Mouse (Mus musculus): ENCODE data around the gene Ankrd39.

Ankrd39 gene

DNA sequence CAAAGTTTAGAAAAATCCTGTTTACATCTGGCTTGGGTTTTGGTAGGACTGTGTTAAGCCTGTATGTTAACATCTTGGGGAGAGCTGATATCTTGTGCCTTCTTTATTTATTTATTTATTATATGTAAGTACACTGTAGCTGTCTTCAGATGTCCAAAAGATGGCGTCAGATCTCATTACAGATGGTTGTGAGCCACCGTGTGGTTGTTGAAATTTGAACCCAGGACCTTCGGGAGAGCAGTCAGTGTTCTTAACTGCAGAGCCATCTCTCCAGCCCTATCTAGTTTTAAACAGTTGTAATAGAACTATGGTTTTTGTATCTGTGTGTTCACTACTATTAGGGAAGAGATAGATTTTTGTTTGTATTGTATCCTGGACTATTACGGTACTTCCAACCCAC lies 18.0 kb downstream of the Ankrd39 start:
- no peak for DNase-seq (ENCODE audit: low spot score)

GRCm38 (mm10) chr1:36528351-36528750 lies 18.9 kb downstream of the Ankrd39 start:
- DNase-seq (ENCODE audit: low spot score), result no peak

- DNase-seq (ENCODE audit: low spot score), result no peak
These were observed 20.3 kb downstream of the Ankrd39 start for GRCm38 (mm10) chr1:36526903-36527302.

DNA sequence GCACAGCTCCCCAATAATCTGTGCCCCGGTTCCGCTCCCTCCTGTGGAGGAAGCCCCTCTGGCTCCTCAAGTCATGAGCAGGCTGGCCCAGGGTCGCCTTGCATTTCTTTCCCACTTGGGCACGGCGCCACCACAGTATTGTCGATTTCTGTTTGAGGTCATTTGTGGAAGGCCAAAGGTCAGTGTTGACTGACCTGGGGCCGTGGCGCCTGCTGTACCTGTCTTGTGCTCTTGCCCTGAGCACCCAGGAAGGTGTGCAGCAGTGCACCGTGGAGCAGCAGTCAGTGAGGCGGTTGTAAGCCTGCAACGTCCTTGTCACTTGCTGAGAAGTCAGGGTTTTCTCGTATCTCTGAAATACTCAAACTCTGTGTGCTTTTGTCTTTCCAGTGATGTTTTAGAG lies 21.5 kb downstream of the Ankrd39 start:
- no peak for DNase-seq (ENCODE audit: low spot score)

DNA sequence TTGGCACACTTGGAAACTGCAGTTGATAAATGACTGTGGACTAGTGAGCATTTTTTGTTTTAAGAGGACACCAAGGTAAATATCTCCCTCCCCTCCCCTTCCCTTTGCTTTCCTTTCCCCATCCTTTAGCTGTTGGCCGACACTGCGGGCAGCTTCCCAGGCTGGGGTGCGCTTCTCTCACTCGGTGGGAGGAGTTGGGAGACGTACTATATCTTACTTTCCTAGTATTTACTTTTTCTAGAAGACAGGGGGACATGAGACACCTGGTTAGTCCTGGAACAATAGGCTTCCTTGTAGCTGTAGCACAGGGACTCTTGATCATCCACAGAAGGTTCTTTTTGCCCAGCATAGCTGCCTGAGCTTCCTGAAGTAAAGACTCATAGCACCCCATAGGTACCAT lies 23.2 kb downstream of the Ankrd39 start:
- no peak for DNase-seq (ENCODE audit: low spot score)

GRCm38 (mm10) chr1:36523332-36524013 lies 23.8 kb downstream of the Ankrd39 start:
- DNase-seq (ENCODE audit: low spot score), result no peak

GRCm38 (mm10) chr1:36522210-36522609 lies 25.0 kb downstream of the Ankrd39 start:
- DNase-seq (ENCODE audit: low spot score), result no peak

GRCm38 (mm10) chr1:36519626-36520025 lies 27.6 kb downstream of the Ankrd39 start:
- no peak for DNase-seq (ENCODE audit: low spot score)

DNA sequence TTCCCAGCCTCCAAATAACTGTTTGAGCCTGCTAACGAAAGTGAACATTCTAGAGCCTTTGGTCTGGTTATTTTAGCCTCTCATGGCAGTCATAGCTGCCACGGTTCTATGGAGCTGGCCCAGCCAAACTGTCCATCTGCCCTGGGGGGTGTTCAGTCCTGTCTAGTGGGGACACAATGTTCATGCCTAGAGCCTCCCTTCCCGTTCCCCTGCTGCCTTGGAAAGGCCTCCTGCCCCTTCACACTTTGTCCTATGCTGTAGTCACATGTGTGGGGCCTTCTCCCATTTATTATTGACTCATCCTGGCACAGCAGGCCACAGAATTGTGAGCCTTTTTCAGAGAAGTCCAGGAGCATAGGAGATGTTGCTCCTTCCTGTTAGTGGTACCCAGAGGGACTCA lies 29.0 kb downstream of the Ankrd39 start:
- no peak for DNase-seq (ENCODE audit: low spot score)

DNA sequence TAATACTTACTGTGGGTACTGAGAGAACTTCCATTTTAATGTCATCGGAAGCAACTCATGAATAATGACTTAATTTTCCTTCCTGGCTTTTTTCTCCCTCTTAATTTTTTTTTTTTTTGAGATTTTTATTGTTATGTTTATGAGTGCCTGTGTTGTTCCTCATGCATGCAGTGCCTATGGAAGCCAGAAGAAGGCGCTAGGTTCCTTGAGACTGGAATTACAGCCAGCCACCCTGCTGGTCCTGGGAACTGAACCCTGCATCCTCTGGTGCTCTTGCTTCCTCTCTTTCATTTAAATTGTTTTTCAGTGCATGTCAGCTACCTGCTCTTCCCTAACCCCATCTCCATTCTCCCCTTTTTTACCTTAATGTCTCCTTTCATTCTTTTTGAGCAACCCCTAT lies 33.5 kb downstream of the Ankrd39 start:
- DNase-seq (ENCODE audit: low spot score), result no peak

DNA sequence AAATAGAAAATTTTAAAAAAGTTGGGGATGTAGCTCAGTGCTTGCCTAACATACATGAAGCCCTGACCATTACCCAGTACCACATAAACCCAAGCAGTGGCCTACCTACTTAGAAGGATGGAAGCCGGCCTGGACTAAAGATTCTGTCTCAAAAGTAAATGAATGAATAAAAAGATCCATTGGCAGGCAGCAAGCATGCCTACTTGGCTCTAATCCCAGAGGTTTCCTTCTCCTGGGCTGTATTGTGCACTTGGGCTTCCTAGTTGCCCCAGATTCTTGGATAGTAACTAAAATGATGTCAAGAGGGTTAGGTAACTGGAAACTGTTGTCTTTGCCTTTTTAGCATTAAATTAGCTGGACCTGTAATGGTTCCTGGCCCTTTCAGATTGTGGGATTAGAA lies 33.9 kb downstream of the Ankrd39 start:
- DNase-seq (ENCODE audit: low spot score), result no peak

- DNase-seq (ENCODE audit: low spot score), result no peak
These were observed 34.3 kb downstream of the Ankrd39 start for GRCm38 (mm10) chr1:36512966-36513280.

DNA sequence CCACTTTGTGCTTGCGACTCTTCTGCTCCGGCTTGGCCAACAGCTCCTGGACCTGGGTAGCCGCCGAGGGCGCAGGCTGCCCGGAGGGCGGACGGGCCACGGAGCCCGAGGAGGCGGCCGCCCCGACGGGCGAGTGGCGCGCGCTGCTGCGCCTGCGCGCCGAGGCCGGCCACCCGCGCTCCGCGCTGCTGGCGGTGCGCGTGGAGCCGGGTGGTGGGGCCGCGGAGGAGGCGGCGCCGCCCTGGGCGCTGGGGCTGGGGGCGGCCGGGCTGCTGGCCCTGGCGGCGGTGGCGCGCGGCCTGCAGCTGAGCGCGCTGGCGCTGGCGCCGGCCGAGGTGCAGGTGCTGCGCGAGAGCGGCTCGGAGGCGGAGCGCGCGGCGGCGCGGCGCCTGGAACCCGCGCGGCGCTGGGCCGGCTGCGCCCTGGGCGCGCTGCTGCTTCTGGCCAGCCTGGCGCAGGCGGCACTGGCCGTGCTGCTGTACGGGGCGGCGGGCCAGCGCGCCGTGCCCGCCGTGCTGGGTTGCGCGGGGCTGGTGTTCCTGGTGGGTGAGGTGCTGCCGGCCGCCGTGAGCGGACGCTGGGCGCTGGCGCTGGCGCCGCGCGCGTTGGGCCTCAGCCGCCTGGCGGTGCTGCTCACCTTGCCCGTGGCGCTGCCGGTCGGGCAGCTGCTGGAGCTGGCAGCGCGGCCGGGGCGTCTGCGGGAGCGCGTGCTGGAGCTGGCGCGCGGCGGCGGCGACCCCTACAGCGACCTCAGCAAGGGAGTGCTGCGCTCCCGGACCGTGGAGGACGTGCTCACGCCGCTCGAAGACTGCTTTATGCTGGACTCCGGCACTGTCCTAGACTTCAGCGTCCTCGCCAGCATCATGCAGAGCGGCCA lies 34.9 kb downstream of the Ankrd39 start:
- DNase-seq (ENCODE audit: low spot score), result peak; percentile 23

DNA sequence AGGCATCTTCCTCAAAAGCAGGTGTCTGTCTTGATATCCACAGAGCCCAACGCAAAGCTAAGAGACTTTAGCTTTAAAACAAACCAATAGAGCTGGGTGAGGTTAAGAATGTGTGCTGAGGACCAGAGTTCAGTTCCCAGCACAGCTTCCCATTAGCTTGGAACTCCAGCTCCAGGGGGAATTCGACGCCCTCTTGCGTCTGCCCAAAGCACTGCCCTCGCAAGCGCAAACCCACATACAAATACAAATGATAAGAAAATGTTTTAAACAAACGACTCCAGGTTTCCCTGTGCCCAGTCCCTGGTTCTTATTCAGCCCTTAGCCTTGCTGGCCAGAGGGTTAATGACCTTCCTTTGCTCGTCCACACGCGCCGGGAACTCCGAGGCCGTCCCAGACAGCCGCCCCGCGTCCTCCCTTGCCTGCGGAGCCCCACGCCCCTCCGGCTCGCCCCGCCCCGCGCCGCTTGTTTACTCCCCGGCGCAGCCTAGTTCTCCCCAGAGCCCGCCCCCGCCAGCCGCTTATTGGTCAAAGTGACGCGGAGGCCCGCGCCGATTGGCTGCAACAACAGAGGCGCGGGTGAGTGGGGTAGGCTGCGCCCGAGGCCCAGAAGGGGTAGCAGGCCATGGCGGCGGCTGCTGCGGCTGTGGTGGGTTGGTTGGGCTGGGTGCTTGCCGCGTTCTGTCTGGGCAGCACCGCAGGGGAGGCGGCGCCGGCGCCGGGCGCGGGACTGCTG lies 35.8 kb downstream of the Ankrd39 start, which contains the start of gene Cnnm3:
Cnnm3 (plus strand) TSS at position 579 of the 733 bp plus-strand sequence.
- peak; percentile 98 for DNase-seq (ENCODE audit: low spot score)

DNA sequence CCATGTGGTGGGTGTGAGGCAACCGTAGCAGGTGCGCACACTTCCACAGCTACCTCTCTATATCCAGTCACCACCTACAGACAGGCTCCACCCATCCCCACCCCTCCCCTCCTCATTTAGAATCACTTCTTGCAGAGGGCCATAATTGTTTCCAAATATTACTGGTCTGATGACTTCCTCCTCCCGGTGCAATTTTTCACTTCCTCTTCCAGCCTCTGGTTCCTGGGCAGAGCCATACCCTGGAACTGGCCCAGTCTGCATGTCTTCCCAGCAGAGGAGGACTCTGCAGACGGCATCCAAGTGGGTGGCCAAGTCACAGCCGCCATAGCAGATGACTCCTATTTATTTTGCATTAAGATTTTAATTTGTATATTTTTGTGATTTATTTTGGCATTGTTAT lies 39.0 kb downstream of the Ankrd39 start:
- DNase-seq (ENCODE audit: low spot score), result no peak

DNA sequence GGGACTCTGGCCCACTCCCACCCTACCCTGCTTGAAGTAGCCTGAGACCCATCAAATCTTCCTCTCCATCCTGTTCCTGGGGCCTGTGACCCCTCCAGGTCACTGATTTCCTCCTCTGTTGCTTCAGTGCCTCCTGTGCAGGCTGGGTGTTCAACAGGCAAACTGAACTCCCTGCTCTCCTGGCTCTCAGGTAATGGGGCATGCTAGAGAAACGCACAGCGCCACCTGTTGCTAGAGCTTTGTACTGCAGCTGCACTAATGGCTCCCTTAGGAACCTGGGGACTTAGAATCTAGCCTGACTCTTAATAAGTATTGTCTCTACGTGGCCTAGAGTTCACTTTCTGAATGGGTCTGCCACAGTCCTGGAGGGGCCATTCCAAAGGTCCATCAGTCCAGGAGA lies 46.0 kb downstream of the Ankrd39 start:
- peak; percentile 60 for DNase-seq (ENCODE audit: low spot score)

DNA sequence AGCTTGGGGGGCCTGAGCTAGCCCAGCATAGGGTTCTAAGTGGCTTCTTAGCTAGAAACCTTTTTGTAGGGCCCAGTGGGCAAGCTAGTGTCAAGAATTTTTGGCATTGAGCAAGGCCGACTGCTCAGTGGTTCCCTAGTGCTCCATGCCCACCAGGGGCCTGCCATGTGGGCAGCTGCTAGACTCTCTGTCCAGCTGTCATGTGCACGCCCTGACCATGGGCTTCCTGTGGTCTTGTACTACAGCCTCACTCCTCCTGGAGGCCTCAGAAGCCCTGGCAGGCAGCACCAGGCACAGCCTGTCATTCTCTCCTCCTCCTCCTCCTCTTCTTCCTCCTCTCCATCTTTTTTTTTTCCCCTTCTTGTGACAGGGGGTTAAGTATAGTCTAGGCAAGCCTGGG lies 49.9 kb downstream of the Ankrd39 start:
- DNase-seq (ENCODE audit: low spot score), result no peak

DNA sequence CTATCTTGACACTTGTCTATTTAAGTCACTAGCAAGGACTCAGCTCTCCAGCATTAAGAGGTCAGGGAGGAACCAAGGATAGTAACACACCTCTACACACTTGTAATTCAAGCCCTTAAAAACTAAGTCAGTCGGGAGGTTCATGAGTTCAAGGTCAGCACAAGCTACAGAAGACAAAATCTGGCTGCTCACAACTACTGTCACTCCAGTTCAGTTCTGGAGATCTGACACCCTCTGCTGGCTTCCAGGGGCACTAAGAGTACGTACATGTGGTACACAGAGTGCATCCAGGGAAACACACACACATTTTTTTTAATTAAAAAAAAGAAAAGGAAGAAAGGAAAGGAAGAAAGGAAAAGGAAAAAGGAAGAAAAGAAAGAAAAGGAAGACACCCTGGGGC lies 50.5 kb downstream of the Ankrd39 start:
- no peak for DNase-seq (ENCODE audit: low spot score)

GRCm38 (mm10) chr1:36493299-36493698 lies 53.9 kb downstream of the Ankrd39 start:
- DNase-seq (ENCODE audit: low spot score), result no peak

DNA sequence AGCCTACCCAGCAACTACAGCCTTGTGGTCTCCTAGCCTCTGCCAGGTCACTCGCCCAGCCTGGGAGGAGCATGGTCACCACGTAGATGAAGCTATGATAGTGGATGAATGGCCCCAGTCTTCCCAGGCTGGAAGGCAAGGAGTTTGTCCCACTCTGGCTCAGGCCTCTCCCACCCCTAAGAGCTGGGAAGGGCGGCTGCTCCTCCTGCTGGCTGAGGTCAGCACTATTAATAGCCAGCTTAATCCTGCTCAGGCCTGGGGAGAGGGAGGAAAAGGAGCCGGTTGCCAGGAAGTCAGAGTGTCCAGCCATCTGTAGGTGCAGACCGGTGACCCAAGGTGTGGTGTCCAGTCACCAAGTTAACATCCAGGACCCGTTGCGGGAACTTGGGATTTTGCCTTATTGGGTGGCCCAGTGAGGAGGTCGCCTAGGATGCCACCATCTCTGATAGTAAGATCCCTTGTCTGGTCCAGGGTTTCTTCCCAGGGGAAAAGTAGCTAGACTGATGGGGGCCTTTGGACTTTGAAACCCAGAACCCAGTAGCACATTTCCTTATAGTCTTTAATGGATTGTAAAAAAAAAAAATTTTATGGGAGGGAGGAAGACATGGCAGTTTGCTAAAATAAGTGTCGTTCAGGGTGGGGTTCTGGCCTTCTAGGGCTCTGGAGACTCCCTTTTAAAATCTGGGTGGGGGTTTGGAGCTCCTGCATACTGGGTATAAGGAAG lies 54.7 kb downstream of the Ankrd39 start:
- no peak for DNase-seq (ENCODE audit: low spot score)

GRCm38 (mm10) chr1:36489661-36490060 lies 57.6 kb downstream of the Ankrd39 start:
- no peak for DNase-seq (ENCODE audit: low spot score)

All from spleen, adult 12 weeks (tissue).